Mouse (Mus musculus): ENCODE data around the gene Ugcg.

Gene Ugcg

DNA sequence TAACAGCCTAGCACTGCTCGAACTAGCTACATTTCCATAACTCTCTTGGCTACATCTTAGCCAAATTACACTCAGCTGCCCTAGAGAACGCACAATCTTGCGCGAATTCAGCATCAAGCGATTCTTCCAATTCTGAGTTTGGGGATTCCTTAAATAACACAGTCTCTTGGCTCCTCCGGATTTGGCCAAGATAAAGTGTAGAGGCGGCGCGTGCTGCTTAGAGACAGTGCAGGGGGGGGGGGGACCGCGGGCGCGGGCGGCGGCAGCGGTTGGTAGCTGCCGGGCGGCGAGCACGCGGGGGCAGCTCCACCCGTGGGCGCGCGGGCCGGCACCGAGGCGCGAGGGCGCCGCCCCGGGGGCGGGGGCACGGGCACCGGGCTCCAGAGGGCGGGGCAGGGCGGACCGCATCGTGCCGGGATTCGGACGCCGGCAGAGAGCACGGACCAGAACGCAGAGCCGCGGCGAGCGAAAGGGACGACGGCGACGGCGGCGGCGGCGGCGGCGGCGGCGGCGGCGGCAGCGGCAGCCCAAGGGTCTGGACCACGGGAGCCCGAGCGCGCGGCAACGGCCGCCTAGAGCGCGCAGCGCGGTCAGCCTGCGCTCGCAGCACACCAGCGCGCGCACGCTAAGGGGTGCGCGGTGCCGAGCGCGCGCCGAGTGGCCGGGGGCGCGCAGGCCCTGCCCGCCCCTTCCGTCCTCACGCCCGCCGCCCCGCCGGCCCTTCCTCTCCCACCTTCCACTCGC, at the start of gene Ugcg:
Ugcg (plus strand) TSS at position 456 of the 744 bp plus-strand sequence.
- no peak for DNase-seq (ENCODE audit: low read depth)

DNA sequence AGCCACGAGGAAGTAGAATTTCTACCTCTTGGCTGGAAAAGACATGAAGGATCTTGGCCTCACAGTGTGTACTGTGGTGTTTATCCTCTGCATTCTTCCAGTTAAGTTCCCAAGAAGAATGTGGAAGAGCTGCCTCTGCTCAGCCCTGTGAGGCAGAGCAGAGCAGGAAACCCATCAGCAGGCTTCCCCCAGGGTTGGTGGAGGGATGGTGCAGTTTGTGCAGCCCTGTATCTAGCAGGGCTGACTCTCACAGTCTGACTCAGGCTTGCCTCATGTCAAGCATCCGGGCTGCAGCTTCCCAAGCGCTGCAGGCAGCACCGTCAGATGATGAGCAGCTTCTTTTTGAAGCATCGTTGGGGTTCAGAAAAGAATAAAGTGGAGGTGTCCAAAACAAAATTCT, 40.0 kb upstream of the Ugcg start:
- DNase-seq (ENCODE audit: low read depth) = no peak

DNA sequence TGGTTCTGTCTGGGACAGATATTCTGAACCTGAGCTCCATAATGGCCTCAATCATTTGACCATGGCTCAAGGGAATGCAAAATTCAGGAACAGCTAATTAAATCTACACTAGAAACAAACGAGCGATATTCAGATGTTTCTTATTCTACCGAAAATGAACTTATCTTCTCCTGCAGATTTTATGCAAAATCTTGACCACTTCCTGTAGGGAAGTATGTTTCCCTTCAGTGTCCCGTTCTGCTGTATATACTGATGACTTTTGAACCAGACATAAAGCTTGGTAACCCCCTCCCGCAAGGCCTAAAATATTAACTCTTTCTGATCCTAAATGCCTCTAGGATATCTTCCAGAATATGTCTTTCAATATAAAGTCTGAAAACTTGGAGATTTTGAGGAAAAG, 38.1 kb upstream of the Ugcg start:
- no peak for DNase-seq (ENCODE audit: low read depth)

DNA sequence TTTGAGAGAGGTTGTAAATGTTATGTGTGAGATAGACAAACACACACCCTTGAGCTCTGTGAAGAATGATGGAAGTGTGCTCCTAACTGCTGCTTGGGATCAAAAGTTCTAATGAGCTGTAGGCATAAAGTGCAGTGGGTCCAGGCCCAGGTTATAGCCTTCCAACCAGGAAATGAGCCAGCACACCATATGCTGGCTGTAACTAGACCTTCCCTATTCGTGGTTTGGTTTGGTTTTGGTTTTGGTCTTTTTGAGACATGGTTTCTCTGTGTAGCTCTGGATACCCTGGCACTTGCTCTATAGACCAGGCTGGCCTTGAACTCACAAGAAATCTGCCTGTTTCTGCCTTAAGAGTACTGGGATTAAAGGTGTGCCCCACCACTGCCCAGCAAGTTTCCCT, 37.1 kb upstream of the Ugcg start:
- DNase-seq (ENCODE audit: low read depth) = no peak

DNA sequence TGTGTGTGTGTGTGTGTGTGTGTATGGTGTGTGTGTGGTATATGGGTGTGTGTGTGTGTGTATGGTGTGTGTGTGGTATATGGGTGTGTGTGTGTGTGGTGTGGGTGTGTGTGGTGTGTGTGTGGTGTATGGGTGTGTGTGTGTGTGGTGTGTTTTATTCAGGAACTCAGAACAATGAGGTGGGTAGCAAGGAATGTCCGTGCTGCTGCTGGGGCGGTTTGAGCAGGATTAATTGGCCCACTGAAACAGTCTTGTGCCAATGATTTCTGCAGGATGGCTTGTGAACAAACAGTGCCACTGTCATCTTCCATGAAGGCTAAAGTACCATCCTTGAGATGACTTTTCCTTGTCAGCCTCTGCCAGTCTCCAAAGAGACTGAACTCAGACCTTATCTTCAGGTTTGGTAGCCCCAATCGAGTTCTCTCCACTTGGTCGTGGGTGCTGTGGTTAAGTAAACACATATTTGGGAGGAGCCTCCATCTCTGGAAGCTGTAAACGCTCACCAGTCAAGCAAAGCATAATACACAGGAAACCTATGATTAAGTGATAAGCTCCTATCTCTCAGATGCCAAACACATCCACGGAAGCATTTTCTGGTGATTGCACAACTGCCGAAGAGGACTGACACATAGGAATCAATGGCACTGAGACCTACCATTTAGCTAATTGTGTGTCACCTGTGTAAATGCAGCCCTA, 32.0 kb upstream of the Ugcg start:
- DNase-seq (ENCODE audit: low read depth) = no peak

DNA sequence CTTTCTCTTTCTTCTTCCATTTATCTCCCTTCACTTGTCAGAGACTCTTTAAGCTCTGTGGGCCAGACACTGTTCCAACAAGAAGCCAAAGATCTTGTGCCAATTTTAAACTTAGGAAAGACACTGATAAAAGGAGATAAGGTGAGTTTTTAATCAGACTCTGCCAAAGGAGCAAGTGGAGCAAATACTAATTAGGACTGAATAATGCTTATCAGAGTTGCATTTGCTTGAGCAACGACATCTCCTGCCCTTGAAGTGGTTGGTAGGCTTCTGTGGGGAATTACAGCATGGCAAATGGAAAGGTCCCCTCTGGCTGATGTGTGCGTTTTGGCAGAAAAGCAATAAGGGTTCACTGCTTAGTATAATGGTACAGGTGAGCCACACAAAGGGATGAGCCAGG, 31.4 kb upstream of the Ugcg start:
- DNase-seq (ENCODE audit: low read depth) = no peak

DNA sequence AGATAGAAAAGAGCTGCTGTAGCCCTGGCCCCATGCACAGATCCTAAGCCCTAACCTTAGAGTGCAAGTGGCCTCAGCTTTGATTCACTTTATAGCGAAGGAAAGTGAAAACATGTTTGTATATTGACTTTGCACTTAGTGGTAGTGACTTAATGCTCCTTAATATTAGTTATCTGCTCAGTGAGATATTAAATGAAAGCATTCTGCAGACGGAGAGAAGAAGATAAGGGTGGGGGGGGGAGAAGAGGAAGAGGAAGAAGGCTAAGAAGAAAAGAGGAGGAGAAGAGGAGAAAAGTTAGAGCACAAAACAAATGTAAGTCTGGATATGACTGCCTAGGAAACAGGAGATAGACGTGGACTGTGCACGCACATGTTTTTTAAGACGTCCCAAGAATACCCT, 28.8 kb upstream of the Ugcg start:
- DNase-seq (ENCODE audit: low read depth) = no peak

DNA sequence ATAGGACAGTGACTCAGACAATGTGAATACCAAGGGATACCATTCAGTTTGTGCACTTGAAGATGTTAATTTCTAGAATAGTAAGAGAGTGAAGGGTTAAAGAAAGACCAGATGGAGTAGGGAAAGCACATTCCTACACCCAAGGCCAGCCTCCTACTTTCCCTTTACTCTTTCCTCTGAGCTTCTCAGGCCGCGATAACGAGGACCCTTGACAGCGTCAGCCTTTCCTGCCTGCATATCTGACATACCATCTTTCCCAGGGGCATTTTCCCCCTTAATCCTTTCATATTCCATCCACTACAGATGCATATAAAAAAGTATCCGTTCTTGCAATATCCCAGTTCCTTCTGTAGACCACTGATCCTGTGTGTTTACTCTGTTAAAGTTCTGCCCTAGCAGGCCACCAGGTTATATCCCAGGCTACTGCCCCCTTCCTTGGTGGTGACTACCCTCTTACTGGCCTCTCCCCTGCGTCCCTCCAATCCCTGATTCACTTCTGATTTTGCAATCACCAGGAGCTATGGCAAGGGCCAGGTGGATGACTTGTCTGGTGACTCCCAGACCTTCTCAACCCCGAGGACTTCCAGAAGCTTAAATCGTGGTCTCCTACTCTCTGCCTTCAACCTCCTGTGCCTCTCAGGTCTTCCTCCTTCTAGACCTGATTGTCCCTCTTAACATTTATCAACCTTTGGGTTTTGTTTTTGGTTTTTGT, 27.9 kb upstream of the Ugcg start:
- DNase-seq (ENCODE audit: low read depth) = no peak

DNA sequence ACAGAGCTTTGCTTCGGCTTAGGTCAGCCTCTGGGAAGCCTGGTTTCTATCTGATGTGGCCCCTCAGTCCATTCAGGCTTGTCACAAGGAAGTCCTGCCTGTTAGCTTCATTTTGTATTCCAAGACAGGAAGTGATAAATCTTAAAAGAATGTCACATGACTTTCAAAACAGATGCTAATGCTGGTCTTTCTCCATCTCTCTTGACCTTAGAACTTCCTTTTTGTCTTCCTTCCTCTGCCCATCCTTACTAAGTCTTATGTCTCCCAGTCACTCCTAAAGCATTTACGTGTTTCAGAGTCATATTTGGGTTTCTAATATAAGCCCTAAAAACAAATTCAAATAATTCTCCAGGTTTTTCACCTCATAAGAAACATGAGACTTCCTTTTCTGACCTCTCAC, 25.0 kb upstream of the Ugcg start:
- DNase-seq (ENCODE audit: low read depth) = no peak

DNA sequence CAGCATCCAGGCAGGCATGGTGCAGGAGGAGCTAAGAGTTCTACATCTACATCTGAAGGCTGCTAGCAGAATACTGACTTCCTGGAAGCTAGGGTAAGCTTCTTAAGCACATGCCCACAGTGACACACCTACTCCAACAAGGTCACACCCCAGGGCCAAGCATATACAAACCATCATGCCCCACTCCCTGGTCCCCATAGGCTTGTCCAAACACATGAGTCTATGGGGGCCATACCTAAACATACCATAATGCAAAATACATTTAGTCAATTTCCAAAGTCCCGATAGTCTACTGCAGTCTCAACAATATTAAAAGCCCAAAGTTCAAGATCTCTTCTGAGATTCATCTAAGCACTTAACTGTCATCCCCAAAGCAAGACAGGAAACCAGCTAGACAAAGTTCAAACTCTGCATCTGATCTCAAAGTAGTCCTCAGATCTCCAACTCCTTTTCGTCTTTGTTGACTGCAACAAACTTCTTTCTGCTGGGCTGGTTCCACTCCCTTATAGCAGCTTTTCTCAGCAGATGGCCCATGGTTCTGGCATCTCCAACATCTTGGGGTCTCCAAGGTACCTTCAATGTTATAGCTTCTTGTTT, 21.7 kb upstream of the Ugcg start:
- no peak for DNase-seq (ENCODE audit: low read depth)

DNA sequence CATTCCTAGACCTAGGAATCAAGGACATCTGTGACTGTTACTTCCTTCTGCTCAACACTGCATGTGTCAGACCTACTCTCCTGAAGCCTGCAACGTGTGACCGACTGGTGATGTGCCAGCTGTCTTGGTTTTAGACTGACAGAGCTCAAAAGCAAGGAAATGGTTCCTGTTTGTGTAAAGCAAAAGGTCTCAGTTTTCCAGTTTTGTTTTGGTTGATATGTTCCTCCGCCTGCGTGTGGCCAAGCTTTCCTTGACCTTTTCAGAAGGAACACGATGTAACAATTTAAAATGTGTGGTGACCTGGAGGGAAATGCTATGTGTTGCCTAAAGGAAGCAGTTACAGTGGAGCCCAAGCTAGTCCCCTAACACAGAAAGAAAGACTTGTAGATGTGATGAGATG, 19.1 kb upstream of the Ugcg start:
- no peak for DNase-seq (ENCODE audit: low read depth)

DNA sequence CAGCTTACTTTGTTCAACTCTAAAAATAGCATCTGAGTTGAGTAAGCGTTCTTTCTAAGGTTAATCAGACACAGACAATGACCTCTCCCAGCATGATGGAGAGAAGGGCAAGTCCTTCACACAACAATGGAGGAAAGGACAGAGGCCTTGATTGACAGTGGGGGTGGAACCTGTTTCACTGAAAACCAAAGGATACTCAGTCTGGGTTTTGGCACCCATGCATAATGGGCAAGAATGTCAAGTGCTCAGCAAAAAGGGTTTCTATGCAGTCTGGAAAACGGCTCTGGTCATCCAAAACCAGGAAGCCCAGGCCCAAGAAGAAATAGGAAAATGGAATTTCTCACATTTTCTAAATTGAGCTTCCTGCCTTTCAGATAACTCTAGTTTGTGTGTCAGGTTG, 16.4 kb upstream of the Ugcg start:
- DNase-seq (ENCODE audit: low read depth) = no peak

DNA sequence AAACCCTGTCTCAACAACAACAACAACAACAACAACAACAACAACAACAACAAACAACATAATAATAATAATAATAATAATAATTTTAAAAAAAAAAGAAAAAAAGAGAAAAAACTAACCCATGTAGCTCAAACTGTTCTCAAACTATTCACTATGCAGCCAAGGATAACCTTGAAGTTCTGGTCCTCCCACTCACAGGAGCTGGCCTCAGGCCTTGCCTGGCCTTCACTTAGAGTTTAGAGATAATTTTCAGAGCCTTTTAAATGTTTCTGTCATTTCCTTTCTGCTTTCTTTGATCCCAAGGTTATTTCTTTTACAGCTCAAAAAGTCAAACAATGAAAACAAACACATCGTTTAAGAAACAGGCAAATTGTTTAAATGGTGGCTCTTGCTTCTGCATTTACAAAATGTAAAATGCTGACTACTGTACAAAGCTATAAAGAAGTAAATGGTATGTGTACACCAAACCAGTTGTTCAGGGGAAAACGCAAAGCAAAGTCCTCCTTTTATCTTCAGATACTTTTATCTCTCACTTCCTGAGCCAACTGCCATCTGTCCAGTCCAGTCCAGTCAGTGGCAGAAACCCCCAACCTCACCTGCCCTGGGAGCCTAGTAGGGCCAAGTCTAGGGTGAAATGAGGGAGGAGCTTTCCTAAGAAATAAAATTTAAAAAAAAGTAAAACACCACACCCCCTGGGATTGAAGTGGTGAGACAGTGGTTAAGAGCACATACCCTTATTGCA, 15.7 kb upstream of the Ugcg start:
- DNase-seq (ENCODE audit: low read depth) = no peak

DNA sequence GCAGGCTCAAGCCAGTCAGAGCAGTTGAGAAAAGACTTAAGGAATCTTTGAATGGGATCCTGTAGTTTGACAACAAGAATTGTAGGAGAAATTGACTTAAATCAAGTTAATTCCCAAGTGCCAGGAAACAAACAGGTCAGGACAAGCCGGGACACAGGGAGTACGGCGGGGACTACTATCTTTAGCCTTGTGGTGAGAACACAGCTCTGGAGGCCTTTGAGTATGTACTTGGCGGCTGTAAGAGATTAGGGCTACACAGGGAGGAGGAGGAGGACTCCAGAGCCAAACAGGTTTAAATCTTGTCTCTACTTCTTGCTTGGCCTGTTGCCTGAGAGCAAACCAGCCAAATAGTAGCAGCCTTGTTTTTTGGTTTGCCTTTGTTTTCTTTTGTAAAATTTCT, 14.1 kb upstream of the Ugcg start:
- no peak for DNase-seq (ENCODE audit: low read depth)

DNA sequence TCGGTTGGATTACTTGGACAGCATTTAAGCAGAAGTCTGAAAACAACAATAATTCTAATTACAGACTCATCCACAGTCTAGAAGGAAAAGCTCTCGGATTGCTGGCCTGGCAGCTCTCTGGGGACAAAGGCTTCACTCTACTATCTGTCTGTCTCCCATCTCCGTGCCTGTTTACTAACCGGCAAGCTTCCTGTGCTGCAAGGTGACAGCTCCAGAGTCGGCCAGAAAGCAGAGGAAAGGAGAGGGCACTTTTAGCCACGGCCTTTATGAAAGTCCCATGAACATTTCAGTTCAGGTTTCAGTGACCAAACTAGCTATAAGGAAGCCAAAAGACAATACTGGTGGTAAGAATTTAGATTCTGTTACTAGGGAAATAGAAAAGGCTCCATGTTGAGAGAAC, 13.1 kb upstream of the Ugcg start:
- DNase-seq (ENCODE audit: low read depth) = no peak

DNA sequence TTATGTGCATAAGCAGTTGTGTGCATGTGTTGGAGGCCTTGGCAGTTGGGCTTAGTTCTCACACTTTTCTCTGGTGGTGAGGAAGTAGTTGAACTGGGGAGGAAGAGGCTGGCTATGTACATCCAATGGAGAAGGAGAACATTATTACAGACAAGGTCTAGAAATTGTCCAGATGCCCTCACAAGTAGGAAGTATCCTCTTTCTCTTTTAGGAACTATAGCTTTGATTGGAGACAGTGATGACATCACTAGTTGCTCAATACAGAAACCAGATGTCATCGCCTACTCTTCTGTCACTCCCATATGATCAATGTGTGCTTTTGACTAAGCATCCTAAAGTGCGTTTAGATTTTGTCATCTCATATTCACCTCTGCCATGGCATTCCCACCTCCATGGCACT, 11.5 kb upstream of the Ugcg start:
- no peak for DNase-seq (ENCODE audit: low read depth)

DNA sequence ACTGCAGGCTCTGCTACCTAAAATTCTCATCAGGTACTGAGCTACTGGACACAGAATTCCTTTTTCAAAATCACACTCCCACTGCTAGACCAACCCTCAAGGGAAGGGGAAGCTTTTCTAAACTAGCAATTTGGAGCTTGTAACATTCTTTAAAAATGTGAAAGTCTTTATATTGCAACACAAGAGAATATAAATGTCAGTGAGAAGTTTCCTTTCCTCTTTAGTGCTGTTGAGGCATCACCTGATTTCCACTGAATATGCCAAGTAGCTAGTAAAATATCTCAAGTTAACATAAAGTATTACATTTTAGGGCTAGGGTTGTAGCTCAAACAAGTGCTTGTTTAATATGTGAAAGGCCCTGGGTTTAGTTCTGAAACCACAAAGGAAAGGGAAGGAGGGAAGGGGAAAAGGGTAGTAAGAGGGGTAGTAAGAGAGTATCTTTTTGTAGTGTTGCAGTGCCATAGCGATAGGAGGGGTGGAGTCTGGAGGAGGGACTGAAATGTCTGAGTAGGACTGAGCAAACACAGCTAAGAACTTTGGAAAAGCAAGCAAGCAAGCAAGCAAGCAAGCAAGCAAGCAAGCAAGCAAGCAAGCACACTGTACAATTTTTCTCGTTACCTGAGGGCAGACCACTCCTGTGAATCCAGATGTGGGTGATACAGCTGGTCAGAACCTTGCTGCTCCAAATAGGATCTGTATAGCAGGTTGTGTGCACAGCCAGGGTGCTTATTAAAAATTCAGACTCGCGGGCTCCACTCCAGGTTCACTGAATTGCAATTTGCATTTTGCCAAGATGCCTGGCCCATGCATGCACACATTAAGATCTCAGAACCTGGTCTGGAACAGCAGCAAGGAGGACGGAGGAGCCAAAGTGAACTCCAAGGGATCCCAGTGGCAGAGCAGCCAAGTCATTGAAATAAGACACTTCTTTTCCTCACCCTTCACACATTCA, 7.5 kb upstream of the Ugcg start:
- no peak for DNase-seq (ENCODE audit: low read depth)

DNA sequence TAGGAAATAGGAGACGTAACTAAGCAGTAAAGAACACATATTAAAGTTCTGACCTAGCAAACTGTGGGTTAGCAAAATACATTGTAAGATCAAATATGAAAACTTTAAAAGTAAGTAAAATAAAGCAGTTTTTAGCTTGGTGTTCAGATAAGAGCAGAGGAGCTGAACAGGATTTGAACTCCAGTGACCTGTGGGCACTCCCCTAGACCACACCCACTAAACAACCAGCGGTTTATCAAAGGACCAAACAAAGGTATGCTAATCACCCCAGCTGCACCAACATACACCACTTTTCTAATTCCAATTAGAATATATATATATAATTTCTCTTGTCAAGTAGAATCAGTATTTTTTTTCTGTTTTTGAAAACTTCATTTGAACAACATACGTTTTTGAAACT, 3.4 kb upstream of the Ugcg start:
- DNase-seq (ENCODE audit: low read depth) = no peak

DNA sequence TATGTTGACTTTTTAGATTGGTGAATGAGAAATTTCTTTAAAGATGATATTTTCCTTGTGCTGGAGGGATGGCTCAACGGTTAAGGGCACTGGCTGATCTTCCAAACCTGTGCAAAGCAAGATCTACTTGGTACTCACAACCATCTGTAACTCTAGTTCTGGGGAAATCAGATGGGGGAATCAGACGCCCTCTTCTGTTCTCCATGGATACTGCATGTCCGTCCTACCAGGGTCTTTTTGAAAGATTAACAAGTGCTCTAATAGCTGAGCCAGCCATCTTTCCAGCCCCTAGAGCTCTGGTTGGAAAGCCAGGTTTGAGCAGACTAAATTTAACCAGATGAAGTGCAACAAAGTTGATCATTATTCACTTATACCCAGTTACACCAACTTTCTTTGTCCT, 1.8 kb upstream of the Ugcg start:
- no peak for DNase-seq (ENCODE audit: low read depth)

DNA sequence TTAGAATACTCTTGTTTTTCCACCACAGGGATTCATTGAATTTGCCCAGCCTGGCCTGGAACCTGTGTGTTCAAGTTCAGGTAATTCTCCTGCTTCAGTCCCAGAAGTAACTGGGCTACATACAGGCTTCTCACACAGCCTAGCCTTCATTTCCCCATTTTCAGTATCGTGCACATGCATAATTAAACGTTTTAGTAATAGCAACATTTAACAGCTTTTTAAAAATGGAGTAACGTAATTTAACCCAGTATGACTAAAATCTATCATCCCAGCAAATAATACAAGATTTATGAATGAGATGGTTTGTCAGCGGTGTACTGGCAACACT, 619 bp upstream of the Ugcg start:
- no peak for DNase-seq (ENCODE audit: low read depth)

DNA sequence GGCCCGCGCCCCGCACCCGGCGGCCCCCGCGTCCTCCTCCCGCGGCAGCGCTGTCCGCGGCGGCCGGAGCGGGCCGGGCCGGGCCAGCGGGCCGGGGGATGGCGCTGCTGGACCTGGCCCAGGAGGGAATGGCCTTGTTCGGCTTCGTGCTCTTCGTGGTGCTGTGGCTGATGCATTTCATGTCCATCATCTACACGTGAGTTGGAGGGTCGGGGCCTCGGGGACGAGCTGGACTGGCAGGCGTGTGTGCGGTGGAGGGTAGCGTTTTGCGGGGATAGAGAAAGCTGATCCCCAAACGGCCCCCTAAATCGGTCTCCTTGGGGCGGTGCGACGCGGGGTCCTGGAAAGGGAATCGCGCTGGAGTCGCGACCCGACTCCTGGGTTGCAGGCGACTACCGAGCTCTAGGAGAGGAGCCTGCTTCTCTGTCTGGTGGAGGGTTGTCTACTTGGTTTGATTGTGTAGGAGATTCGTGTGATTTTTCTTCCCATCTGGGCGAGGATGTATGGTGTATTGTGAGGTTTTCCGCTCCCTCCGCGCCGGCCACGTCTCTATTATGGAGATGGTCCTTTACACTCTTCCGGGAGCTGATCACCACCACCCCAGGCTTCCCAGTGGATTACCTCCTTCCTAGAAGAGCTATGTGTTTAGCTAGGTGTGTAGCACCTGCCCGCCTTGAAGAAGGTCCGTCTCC, 635 bp downstream of the Ugcg start:
- no peak for DNase-seq (ENCODE audit: low read depth)
